Mouse (Mus musculus): ENCODE measurements around the gene Ppfibp1.

Gene Ppfibp1

DNA sequence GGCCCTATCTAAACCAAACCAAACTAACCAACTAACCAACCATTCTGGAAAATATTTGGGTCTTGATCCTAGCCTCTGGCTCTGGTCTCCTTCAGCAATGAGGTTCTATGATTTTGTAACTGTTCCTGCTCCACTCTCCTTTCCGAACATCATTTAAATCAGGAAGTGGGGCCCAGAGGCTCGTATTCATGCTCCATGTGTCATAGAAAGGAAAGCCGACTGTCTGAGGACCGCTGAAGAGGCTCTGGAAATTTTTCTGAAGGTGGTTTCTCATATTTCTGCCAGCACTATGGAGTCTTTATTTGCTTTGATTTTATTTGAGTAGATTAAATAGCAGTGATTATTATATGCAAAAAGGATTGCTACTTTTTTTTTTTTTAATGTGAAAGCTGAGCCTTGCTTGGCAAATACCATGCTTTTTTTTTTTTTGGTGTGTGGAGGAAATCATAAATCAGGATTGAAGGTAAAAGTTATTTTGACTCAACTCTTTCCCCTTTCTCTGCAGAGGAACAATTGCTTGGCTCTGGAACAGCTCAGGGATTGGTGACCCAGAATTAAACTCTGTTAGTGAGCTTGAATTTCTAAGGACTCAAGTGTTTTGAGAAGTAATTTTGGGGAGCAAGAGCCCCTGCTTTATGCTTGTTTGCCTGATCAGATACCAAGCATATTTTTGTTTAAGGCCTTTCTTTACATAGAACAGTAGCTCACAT is 25.4 kb downstream of the Ppfibp1 start:
- no peak for DNase-seq (ENCODE audit: low read depth)

DNA sequence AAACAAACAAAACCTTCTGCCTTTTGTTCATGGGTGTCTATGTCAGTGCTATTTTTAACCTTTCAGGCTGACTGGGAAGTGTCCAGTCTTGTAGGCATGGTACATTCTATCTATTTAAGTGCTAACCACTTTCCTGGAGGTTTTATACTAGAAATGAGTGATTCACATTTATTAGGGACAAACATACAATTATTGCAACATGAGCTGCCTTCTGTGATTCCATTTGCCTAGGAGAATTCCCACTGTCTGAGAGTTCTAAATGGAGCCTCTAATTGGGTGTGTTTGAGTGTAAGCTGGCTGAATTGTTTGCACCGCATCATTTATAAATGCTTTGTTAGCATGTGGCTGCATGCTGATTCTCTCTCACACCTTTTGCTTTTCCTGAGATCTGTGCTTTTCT is 27.5 kb downstream of the Ppfibp1 start:
- no peak for DNase-seq (ENCODE audit: low read depth)

DNA sequence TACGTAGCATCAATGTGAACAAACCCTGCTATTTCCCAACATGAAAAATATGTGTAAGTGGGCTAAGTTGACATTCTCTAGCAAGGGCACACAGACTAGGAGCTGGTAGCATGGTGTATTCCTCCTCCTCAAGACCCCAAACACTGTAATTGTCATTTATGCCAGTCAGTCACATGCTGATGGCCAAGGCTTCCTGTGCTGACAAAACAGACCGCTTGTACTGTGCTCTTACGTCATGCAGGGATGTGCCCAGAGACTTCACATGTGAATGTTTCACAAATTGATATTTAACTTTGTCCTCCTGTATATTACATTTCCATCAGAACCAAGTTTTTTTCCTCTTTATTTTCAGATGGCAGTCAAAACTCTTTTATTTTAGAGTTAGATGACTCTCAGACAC is 29.1 kb downstream of the Ppfibp1 start:
- DNase-seq (ENCODE audit: low read depth): no peak

DNA sequence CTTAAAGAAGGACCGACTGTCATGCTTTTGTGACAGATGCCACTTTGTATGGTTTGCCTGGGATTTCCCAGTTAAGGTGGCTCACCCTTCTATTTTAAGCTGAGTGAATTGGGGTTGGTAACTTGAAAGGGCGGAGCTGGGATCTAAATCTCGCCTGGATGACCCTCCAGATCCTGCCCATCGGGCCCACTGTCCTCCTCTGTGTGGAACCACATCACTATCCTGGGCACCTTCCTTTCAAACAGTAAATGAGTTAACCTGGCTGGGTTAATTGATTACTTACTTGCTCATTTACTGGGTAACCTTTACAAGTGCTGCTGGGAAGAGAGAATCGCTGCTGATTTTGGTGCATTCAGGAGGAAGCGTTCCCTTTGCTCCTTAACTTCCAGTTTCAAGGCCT is 30.1 kb downstream of the Ppfibp1 start:
- DNase-seq (ENCODE audit: low read depth): no peak

DNA sequence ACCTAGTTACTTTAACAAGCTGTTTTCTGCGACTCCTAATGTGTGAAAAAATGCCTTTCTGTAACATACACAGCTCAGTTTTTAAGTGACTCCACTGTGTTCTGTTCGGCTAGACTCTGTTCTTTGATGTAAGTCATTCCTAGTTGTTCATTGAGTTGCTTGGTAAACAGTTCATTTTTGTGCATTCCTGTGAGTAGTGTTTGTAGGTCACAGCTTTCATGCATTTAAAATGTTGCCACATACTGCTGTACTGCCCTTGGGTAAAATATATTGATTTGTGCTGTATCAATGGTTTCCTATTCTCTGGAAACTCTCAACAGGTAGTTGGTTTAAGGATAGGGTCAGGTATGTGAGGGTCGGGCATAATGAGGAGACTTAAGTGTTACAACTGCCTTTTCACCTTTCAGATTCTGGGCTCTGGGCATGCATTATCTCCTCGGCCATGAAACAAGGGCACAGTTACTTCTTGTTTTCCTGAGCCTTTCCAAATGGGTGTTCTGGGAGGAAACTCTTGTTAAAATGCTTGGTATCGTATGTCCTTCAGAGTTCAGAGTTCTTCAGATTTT is 38.2 kb downstream of the Ppfibp1 start:
- DNase-seq (ENCODE audit: low read depth): no peak

DNA sequence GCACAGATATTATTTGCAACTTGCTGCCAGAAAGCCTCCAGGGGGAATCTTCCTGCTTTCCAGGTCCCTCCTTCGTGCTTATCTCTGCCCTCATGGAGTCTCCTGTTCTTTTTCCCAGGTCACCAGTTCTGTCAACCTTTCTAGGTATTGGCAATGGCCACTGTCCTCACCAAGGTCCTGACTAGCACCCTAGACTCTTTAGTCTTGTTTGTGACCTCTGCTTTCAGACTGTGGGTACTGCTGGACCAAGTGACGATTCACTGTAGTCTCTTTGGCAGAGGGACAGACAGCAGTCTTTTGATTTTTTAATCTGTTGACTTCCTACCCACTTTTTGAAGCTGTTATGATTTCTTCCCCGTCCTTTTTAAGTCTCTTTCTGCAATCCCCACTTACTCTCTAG is 39.8 kb downstream of the Ppfibp1 start:
- DNase-seq (ENCODE audit: low read depth): no peak

DNA sequence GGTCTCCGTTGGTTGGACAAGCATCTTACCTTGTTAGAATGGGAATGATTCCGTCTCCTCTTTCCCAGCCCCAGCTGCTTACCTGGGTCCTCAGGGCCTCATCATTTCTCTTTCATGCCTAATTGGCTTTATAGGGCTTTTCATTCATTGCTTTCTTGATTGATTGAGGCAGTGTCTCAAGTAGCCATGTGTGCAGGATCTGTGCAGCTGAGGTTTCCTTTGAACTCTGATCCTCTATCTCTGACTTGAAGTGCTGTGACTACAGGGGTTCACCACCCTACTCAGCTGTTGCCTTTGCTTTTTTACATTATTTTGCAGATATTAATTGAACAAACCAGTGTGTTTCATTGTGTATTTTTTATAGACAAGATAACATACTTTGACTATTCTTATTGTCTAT is 40.7 kb downstream of the Ppfibp1 start:
- no peak for DNase-seq (ENCODE audit: low read depth)

DNA sequence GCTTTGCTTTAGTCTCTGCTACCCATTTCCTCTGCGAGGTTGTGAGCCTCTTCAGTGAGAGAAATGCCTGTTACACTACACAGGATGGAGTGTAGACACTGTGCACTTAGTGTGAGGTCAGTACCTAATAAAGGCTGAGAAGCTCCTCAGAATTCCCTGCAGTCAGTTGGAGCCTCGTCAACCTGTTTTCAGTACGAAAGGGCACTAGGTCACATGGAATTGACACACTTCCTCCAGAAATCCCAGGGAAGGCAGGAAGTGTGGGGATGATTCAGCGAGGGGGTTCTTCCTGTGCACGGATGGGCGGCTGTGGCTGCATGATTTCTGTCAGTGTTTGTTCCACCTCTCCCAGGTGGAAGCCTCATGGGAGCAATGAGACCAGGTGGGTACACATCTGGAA is 44.8 kb downstream of the Ppfibp1 start:
- no peak for DNase-seq (ENCODE audit: low read depth)

DNA sequence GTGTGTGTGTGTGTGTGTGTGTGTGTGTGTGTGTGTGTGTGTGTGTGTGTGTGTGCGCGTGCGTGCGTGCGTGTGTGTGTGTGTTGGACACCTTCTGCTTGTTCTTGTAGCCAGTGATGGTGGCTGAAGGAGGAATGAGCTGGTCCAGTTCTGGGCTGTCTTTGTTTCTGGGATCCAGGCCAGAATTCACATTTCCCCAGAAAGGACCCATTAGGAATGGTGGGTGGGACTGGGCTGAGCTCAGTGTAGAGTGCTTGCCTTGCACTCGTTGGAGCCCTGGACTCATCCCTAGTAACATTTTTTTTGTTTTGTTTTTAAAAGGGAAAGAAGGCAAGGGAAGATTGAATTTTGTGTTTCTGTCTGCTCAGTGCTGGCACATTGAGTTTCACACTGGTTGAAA is 47.7 kb downstream of the Ppfibp1 start:
- DNase-seq (ENCODE audit: low read depth): peak; percentile 57

DNA sequence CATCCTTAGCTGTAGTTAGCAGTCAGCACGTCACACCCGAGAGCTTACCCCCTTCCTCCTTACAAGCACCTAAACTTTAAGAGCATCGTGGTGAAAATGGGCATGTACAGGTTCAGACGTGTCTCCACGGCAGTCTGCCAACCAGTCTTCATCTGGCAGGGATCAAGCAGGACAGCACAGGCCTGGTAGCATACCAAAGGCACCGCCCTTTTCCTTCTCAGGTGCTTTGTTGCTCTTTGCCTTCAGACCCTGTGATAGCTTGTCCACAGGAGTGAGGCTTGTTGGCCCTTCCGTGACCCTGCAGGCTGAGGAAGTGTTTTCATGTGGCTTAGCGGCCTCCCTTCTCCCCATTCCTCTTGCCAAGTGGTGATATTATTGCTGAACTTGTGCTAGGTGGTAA is 50.7 kb downstream of the Ppfibp1 start:
- no peak for DNase-seq (ENCODE audit: low read depth)

DNA sequence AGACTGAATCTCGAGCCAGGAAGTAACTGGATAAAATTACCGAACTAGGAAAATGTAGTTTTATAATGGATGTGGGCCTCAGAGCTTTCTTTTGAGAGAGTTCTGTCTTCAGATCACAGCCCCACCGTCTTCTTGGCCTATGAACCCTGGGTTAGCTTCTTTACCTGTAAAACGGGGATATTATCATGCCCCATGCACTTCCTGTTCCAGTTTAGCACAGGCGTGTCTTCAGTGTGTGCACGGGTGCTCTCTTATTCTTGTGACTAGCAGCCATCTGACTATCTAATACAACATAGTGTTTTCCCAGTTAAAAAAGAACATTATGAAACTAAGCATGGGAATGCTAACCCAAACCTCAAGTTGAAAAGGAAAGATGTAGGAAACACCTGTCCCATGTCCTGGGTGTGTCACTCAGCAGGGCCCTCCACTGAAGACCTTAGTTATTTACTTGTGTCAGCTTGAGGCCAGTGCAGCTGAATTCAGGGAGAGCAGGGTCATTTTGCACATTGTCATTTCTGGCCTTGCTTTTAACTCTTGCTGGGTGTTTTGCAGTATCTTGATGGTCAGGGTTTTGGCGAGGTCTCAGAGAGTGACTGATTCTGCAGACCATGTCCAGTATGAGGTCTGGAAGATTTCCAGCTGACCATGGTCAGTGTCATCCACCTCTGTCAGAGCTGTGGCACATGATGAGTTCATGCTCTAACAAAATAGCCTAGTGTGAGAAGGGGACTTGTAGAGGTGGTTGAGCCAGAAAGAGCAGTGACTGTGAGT is 53.4 kb downstream of the Ppfibp1 start:
- no peak for DNase-seq (ENCODE audit: low read depth)

DNA sequence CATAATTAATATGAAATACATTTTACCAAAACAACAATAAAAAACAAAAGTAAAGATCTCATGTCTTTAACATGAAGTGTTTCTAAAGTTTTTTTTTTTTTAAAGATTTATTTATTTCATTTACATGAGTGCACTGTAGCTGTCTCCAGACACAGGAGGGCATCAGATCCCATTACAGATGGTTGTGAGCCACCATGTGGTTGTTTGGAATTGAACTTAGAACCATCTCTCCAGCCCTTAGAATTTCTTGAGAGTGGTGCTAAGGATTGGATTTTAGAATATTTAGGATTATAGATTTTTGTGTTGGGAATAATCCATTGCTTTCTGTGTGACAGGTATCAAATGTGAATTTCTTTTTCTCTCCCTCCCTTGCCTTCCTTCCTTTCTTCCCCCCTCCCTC is 55.7 kb downstream of the Ppfibp1 start:
- no peak for DNase-seq (ENCODE audit: low read depth)

DNA sequence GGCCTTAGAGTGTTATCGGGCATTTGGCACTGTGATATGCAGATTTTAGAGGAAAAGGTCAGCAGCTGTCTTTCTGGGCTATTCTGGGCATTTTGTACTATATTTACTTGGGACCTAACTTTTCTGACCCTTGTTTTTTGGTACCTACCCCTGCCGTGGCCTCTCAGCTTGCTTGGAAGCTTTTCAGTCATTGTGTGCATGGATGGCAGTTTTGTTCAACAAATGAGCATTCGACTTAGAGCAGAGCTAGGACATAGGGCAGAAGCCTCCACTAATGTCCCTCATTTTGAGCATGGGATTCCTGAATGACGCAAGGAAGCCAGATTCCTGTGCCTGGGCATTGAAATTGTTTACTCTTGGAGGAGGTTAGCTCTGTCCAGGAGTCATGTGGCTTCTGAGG is 56.5 kb downstream of the Ppfibp1 start:
- no peak for DNase-seq (ENCODE audit: low read depth)

DNA sequence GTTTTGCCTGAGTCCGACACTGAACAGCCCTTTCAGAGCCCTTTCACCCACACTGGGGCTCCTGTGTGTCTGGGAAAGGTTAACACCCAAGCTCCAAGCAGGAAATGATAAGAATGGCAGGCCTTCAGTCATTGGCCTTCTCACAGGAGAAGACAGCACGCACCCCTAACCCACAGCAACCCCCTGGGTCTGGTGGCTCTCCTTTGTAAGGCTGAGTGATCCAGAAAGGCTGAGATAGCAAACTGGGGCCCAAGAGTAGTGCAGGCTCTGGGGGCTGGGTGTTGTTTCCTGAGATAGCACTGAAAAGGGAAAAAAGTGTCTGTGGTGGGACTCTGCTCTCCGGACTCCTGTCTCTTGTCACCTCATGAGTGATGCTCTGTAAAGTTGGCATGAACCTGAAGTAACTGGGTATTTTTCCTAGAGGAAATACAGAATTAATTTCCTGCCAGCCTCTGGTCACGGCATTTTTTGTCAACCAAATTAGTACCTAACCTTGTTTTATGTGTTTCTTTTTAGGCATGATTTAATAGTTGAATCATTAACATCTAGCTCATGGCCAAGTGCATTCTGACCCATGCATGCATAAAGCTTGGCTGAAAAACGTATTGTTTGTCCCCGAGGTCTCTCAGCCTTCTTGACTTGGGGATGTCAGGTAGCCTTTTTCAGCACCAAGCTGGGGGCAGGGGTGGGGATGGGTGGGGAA is 58.2 kb downstream of the Ppfibp1 start:
- no peak for DNase-seq (ENCODE audit: low read depth)

DNA sequence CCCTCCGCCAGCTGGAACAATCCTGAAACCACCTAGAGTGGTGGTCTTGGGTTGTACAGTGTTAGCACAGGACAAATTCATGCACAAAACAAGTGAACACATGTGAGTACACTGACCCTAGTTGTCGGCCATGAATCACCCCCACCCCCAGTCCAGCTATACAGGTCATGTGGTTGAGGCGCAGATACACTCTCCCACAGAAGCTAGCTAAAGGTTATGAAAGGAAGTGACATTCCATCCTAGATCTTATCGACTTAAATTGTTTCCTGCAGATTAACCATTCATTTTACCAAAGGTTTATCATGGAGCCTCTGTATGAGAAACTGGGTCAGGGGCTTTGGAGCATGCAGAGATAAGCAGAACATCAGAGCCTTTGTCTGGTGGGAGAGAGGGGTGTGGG is 58.9 kb downstream of the Ppfibp1 start:
- DNase-seq (ENCODE audit: low read depth): no peak

DNA sequence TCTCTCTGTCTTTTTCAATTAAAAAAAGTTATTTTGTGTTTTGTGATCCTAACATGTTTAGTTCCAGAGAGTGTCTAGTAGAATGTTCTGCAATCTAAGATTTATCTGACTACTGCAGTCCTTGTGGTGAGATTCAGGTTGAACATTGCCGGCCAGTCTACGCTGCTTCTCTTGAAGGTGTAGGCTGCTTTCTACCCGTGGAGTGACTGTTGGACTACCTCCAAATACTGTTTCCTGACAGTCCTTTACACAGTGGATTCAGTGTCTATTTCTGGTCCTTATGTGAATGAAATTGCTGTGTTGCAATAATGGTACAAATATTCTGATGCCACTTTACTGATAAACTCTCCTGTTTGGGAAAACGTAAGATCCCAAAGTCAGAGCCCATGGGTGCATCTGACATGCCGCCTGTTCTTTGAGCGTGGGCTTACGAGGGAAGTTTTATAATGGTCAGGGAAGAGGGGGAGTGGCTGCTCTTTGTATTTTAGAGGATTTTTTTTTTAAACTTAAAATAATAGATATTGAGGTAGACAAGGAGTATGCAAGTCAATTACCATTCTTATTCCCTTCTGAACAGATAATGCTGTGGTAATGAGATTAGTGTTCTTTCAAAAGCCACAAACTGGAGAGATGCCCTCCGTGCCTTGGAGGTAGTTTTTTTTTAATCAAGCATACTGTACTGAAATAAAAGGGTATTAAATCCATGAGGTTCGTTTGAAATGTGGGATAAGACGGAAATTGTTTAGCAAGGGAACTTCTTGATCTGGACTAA is 61.6 kb downstream of the Ppfibp1 start:
- DNase-seq (ENCODE audit: low read depth): no peak

DNA sequence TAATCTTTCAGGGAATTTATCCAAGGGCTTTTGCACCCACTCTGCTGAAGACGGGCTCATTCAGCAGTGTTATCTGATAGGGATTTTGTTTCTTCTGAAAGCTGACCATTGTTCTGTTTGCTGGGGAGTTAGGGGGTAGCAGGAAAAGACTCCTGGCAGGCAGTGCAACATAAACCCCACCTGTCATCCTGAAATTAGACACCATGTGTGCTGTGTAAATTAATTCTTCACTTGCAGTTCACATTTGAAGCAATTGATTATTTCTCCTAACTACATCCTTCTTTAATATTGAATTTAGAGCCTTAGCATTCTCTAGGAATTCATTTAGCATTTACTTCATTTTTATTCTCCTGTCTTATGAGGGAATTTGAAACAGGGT is 62.2 kb downstream of the Ppfibp1 start:
- no peak for DNase-seq (ENCODE audit: low read depth)

DNA sequence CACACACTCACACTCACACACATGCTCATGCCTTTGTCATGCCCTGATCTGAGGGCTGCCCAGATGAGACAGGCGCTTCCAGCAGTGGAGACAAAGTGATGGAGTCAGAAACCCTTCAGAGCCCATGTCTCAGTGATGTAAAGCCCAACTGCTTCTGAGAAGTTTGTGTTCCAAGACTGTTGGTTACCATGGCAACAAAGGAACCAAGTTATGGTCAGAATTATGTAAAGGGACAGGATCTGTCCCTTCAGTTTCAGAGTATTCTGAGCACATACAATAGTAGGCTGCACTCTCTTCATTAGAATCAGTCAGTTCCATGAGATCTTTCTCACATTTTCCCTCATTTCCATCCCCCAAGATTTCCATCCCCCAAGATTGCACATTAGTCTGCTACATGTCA is 66.0 kb downstream of the Ppfibp1 start, which contains the start of gene 1700034J05Rik:
TSS of gene 1700034J05Rik (minus strand) at position 165 of the 400 bp plus-strand sequence.
- no peak for DNase-seq (ENCODE audit: low read depth)

DNA sequence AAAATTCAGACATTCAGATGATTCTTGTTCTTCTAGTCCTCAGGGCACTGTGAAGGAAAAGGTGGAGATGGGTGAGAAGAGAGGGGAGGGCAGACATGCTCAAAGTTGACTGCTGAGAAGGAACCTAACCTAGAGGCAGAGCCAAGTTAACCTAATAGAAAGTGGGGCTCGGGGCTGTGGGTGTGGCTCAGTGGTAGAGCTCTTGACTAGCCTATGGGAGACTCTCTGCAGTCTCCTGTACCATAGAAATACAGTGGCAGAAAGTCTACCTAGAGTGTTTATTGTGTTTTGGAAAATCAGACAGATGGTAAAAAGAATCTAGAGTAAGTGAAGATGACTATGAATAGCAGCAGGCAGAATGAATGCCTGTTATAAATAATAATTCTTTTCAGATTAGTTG is 67.2 kb downstream of the Ppfibp1 start:
- DNase-seq (ENCODE audit: low read depth): no peak

DNA sequence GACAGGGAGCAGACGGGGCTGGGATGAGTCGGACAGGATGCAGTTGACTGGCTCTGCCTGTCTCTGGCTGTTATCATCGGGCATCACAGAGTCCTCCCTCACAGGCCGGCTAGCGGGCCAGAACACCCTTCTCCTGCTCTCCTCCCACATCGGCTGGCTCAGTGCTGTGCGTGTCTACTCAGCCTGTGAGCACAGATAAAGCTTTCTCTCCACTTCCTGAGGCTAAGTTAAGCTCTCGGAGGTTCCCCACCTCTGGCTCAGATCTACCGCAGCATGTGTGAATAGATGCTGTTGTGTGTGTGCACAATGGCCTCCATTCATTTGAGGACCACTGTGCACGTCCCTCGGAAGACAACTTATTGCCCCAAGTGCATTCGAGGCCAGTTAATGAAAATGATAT is 67.6 kb downstream of the Ppfibp1 start:
- no peak for DNase-seq (ENCODE audit: low read depth)

DNA sequence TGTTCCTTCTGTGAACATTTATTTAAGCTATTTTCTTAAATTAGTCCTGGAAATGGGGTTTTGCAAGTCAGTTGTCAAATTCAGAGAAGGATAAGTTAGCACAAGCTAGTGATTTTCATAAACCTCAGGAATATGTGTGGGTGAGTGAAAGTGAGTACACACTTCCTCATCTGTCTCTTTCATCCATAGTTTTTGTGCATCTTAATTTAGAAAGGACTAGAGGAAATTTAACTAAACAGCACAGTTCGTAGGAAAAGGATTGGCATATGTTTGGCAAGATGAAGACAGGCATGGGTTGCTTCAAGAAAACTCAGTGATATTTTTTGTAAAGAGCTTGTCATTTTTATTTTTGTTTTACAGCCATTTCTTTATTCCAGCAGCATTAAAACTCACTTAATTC is 68.7 kb downstream of the Ppfibp1 start:
- no peak for DNase-seq (ENCODE audit: low read depth)

DNA sequence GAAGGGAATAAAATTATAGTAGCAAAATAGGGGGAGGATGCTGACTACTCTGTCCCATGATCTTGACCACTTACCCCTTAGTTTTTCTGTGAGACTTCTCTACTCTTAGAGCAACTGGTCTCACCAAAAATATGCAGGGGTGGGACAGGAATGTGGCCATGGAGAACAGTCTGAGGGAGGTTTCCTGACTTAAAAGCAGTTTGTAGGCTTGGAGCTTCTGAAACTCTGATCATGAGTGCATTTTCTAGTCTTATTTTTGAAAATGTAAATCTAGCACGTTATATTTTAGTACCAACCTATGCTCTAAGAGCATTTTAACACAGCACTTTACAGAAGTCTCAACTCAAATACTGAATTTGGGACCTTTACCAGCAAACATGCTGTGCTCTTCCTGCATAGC is 70.4 kb downstream of the Ppfibp1 start:
- no peak for DNase-seq (ENCODE audit: low read depth)
